Mouse (Mus musculus): ENCODE data around the gene Myo1g. TPM values are rescaled to one million over a fixed set of nuclear protein-coding genes. Genes with fewer than 3 reads are reported as not detected.

Myo1g gene
- 0.34 and 0.41 TPM in 2 replicates for polyA plus RNA-seq (2015; fragmentation: Nextera tagmentation; extraction: Ambion mirVana)

- ATAC-seq (replicated peaks): no peak
- Histone ChIP-seq H3K36me3 (peaks cover 17% of the 10 kb centered on the region), H3K27me3 (no peaks in the 10 kb centered on the region), H3K9me3 (no peaks in the 10 kb centered on the region), H3K4me3 (no peak within 1 kb of the TSS), H3K4me2 (replicated peaks) (no peak within 1 kb of the TSS), H3K4me1 (no peaks in the 10 kb centered on the region), H3K27ac (replicated peaks) (no peak within 1 kb of the TSS), H3K9ac (replicated peaks) (no peak within 1 kb of the TSS)
- 79% methylated on average over 7 of the region's 7 CpGs for WGBS
Observed at GRCm38 (mm10) chr11:6520507-6521173, at the start of gene Myo1g. TSS of gene Myo1g (minus strand) at chr11:6520965.

GRCm38 (mm10) chr11:6569410-6569777, 48.6 kb upstream of the Myo1g start:
- Histone ChIP-seq H3K4me1 (peaks cover 13% of the 10 kb centered on the region), H3K27ac (replicated peaks) (peak overlapping the region; percentile 72; the same call in 1 of the 2 replicates), H3K9me3 (no peaks in the 10 kb centered on the region), H3K27me3 (no peaks in the 10 kb centered on the region), H3K36me3 (peaks cover 6% of the 10 kb centered on the region; the same call in 1 of the 2 replicates), H3K4me3 (no peak overlapping the region), H3K4me2 (replicated peaks) (no peak overlapping the region), H3K9ac (replicated peaks) (no peak overlapping the region)
- ATAC-seq (replicated peaks): peak; percentile 30
- 40% methylated on average over 3 of the region's 3 CpGs for WGBS

- H3K4me3 ChIP-seq: no peak overlapping the region
- 46% methylated on average over 11 of the region's 11 CpGs for WGBS
- no peaks in the 10 kb centered on the region for H3K9me3 ChIP-seq
- H3K27ac ChIP-seq (replicated peaks): peak overlapping the region; percentile 72
- ATAC-seq (replicated peaks): peak; percentile 61; the same call in 1 of the 2 replicates
- 0 out of 2 replicates have a peak overlapping the region, but pooled peaks have one; percentile 4 for H3K4me2 ChIP-seq (replicated peaks)
- peaks cover 13% of the 10 kb centered on the region for H3K4me1 ChIP-seq
- H3K36me3 ChIP-seq: peaks cover 6% of the 10 kb centered on the region; the same call in 1 of the 2 replicates
- H3K9ac ChIP-seq (replicated peaks): peak overlapping the region; percentile 5; the same call in 1 of the 2 replicates
- no peaks in the 10 kb centered on the region for H3K27me3 ChIP-seq
Observed at GRCm38 (mm10) chr11:6568584-6569409, 48.0 kb upstream of the Myo1g start.

- WGBS: 84% methylated on average over 8 of the region's 8 CpGs
- ATAC-seq (replicated peaks): peak; percentile 14; the same call in 1 of the 2 replicates
- H3K27me3 ChIP-seq: no peaks in the 10 kb centered on the region
- peaks cover 13% of the 10 kb centered on the region for H3K4me1 ChIP-seq
- H3K4me3 ChIP-seq: no peak overlapping the region
- no peaks in the 10 kb centered on the region for H3K9me3 ChIP-seq
- peak overlapping the region; percentile 72; the same call in 1 of the 2 replicates for H3K27ac ChIP-seq (replicated peaks)
- H3K4me2 ChIP-seq (replicated peaks): no peak overlapping the region
- H3K36me3 ChIP-seq: peaks cover 3% of the 10 kb centered on the region; the same call in 1 of the 2 replicates
- no peak overlapping the region for H3K9ac ChIP-seq (replicated peaks)
Observed at GRCm38 (mm10) chr11:6567951-6568350, 47.2 kb upstream of the Myo1g start.

- Histone ChIP-seq H3K9me3 (no peaks in the 10 kb centered on the region), H3K4me2 (replicated peaks) (no peak overlapping the region), H3K4me3 (no peak overlapping the region), H3K9ac (replicated peaks) (no peak overlapping the region), H3K27me3 (no peaks in the 10 kb centered on the region), H3K36me3 (peaks cover 1% of the 10 kb centered on the region; the same call in 1 of the 2 replicates), H3K4me1 (peaks cover 13% of the 10 kb centered on the region), H3K27ac (replicated peaks) (no peak overlapping the region)
- 89% methylated on average over 4 of the region's 4 CpGs for WGBS
- no peak for ATAC-seq (replicated peaks)
Observed at GRCm38 (mm10) chr11:6566496-6566895, 45.7 kb upstream of the Myo1g start.

- no peaks in the 10 kb centered on the region for H3K27me3 ChIP-seq
- H3K9me3 ChIP-seq: no peaks in the 10 kb centered on the region
- H3K4me1 ChIP-seq: no peaks in the 10 kb centered on the region; the same call in 1 of the 2 replicates
- no peak overlapping the region for H3K9ac ChIP-seq (replicated peaks)
- H3K4me3 ChIP-seq: no peak overlapping the region
- no peaks in the 10 kb centered on the region for H3K36me3 ChIP-seq
- WGBS: 95% methylated on average over 4 of the region's 4 CpGs
- no peak for ATAC-seq (replicated peaks)
- H3K27ac ChIP-seq (replicated peaks): no peak overlapping the region
- no peak overlapping the region for H3K4me2 ChIP-seq (replicated peaks)
Observed at GRCm38 (mm10) chr11:6563201-6563600, 42.4 kb upstream of the Myo1g start.

- Histone ChIP-seq H3K36me3 (no peaks in the 10 kb centered on the region), H3K9me3 (no peaks in the 10 kb centered on the region), H3K27me3 (no peaks in the 10 kb centered on the region), H3K4me1 (no peaks in the 10 kb centered on the region), H3K4me2 (replicated peaks) (no peak overlapping the region), H3K27ac (replicated peaks) (no peak overlapping the region), H3K4me3 (no peak overlapping the region), H3K9ac (replicated peaks) (no peak overlapping the region)
- ATAC-seq (replicated peaks): no peak
- WGBS: 89% methylated on average over 6 of the region's 6 CpGs
Observed at GRCm38 (mm10) chr11:6562359-6562758, 41.6 kb upstream of the Myo1g start.

GRCm38 (mm10) chr11:6561474-6561873, 40.7 kb upstream of the Myo1g start:
- Histone ChIP-seq H3K27ac (replicated peaks) (no peak overlapping the region), H3K36me3 (no peaks in the 10 kb centered on the region), H3K4me3 (no peak overlapping the region), H3K9me3 (no peaks in the 10 kb centered on the region), H3K4me2 (replicated peaks) (no peak overlapping the region), H3K9ac (replicated peaks) (no peak overlapping the region), H3K27me3 (no peaks in the 10 kb centered on the region), H3K4me1 (no peaks in the 10 kb centered on the region)
- 93% methylated on average over 4 of the region's 4 CpGs for WGBS
- ATAC-seq (replicated peaks): no peak

- 92% methylated on average over 13 of the region's 13 CpGs for WGBS
- Histone ChIP-seq H3K4me2 (replicated peaks) (no peak overlapping the region), H3K36me3 (no peaks in the 10 kb centered on the region), H3K4me1 (no peaks in the 10 kb centered on the region), H3K9me3 (no peaks in the 10 kb centered on the region), H3K9ac (replicated peaks) (no peak overlapping the region), H3K27me3 (no peaks in the 10 kb centered on the region), H3K4me3 (no peak overlapping the region), H3K27ac (replicated peaks) (no peak overlapping the region)
- no peak for ATAC-seq (replicated peaks)
Observed at GRCm38 (mm10) chr11:6560655-6561360, 40.0 kb upstream of the Myo1g start.

GRCm38 (mm10) chr11:6559996-6560395, 39.2 kb upstream of the Myo1g start:
- H3K4me1 ChIP-seq: 0 out of 2 replicates have a peak, but pooled peaks cover 1% of the 10 kb centered on the region
- H3K4me2 ChIP-seq (replicated peaks): no peak overlapping the region
- WGBS: 91% methylated on average over 2 of the region's 2 CpGs
- no peak overlapping the region for H3K9ac ChIP-seq (replicated peaks)
- H3K36me3 ChIP-seq: no peaks in the 10 kb centered on the region
- ATAC-seq (replicated peaks): no peak
- no peaks in the 10 kb centered on the region for H3K27me3 ChIP-seq
- H3K9me3 ChIP-seq: no peaks in the 10 kb centered on the region
- H3K4me3 ChIP-seq: no peak overlapping the region
- H3K27ac ChIP-seq (replicated peaks): no peak overlapping the region

GRCm38 (mm10) chr11:6558234-6558633, 37.5 kb upstream of the Myo1g start:
- Histone ChIP-seq H3K27me3 (no peaks in the 10 kb centered on the region), H3K9me3 (no peaks in the 10 kb centered on the region), H3K4me1 (0 out of 2 replicates have a peak, but pooled peaks cover 4% of the 10 kb centered on the region), H3K4me3 (no peak overlapping the region), H3K36me3 (no peaks in the 10 kb centered on the region), H3K4me2 (replicated peaks) (no peak overlapping the region), H3K27ac (replicated peaks) (no peak overlapping the region), H3K9ac (replicated peaks) (no peak overlapping the region)
- WGBS: 92% methylated on average over 3 of the region's 3 CpGs
- ATAC-seq (replicated peaks): no peak

- no peak overlapping the region for H3K4me3 ChIP-seq
- H3K4me2 ChIP-seq (replicated peaks): no peak overlapping the region
- no peak overlapping the region for H3K27ac ChIP-seq (replicated peaks)
- H3K4me1 ChIP-seq: peaks cover 27% of the 10 kb centered on the region
- H3K36me3 ChIP-seq: no peaks in the 10 kb centered on the region
- H3K9ac ChIP-seq (replicated peaks): no peak overlapping the region
- H3K9me3 ChIP-seq: no peaks in the 10 kb centered on the region
- 87% methylated on average over 3 of the region's 3 CpGs for WGBS
- no peaks in the 10 kb centered on the region for H3K27me3 ChIP-seq
- ATAC-seq (replicated peaks): no peak
Observed at GRCm38 (mm10) chr11:6550201-6550600, 29.4 kb upstream of the Myo1g start.

Data from forebrain, embryonic 15.5 days (tissue).